Mouse (Mus musculus) CD4-positive, CD25-positive, alpha-beta regulatory T cell, adult 4 months (primary cell): ENCODE results near the gene 1700029I15Rik. TPM values are rescaled to one million over a fixed set of nuclear protein-coding genes. Genes with fewer than 3 reads are reported as not detected.

ENCODE experiments used
- ATAC-seq: one replicate; pipeline ENCODE4 v1.8.0; 2017
- polyA plus RNA-seq, 2 experiments: library from polyadenylated mRNA; unstranded; fragments of 100-300 nt; shearing (Covaris generic); gene quantifications; one replicate each; pipeline ENCODE4 v1.2.1; 2017

1700029I15Rik gene
- polyA plus RNA-seq, 2 experiments from 2014 or later = 4.5 to 8.1 TPM

- no peak for ATAC-seq
Observed at GRCm38 (mm10) chr2:92427882-92428281, 45.5 kb downstream of the 1700029I15Rik start.

GRCm38 (mm10) chr2:92430089-92430488, 47.8 kb downstream of the 1700029I15Rik start:
- ATAC-seq = no peak

DNA sequence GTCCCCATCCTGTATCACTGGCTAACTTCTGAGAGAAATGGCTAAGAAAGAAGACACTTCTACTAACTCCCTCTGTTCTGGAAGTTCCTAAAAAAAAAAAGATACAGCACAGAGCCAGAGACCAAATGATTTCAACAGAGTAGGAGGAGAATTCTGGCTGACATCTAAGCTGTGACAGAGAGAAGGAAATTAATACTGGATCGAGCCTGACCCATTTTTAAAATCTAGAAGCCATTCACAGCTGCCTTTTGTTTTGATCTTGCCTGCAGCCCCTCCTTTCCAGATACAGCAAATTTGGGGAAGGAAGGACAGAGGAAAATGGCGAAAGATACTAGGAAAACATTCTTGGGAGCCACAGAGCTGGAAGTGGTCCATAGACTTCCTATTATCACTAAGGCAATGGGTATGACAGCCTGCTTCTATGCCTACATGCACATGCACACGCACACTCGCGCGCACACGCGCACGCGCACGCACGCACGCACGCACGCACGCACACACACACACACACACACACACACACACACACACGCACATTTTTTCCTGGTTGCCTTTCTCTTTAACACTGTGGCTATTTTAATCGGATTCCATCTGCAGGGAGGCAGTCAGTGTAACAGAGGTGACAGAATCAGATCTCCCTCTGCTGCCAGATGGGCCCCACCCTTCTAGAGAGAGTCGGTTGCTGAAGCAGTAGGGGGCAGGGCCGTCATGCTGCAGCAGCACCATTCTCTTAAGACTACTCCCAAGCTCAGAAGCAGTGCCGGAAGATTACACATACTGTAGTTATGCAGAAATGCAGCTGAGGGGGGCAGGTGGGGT, 48.6 kb downstream of the 1700029I15Rik start:
- ATAC-seq = no peak

- ATAC-seq = no peak
Observed at GRCm38 (mm10) chr2:92431611-92432179, 49.4 kb downstream of the 1700029I15Rik start.

GRCm38 (mm10) chr2:92432299-92433295, 50.3 kb downstream of the 1700029I15Rik start:
- ATAC-seq = no peak

- ATAC-seq = peak; percentile 95
Observed at GRCm38 (mm10) chr2:92433578-92434374, 51.4 kb downstream of the 1700029I15Rik start, which contains the start of gene Cry2. Cry2 (minus strand) TSS chr2:92434043.

- peak; percentile 12 for ATAC-seq
Observed at GRCm38 (mm10) chr2:92434375-92434745, 52.0 kb downstream of the 1700029I15Rik start.

DNA sequence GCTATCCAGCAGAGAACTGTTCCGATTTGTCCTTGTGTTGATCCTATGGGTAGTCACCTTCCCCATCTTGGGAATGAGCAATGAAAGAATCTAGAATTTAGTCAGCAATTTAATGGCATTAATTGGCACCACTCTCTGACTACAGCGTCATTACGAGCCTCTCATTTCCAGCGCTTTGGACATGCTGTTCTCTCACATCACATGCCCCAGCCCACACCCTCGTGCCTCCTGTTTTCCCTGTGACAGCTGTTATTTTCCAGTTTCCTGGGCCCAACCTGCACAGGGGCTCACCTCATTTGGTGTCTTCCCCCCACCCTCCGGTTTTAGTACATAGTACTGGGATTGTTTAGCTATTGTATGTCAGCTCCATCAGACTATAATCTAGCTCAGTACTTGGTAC, 52.7 kb downstream of the 1700029I15Rik start:
- no peak for ATAC-seq

Other genes with a start within 250 kb of the 1700029I15Rik start
- gene Pex16, start 7.9 kb upstream of the 1700029I15Rik start, polyA plus RNA-seq = 10 to 100 TPM; 44.5 to 77.0 TPM
- gene Large2, start 7.7 kb upstream of the 1700029I15Rik start, polyA plus RNA-seq = not detected
- gene Mapk8ip1, start 18.7 kb downstream of the 1700029I15Rik start, polyA plus RNA-seq = under 1 TPM; 0.35 to 0.68 TPM
- 10 to 100 TPM; 10.6 to 13.4 TPM for gene Cry2, start 51.5 kb downstream of the 1700029I15Rik start, polyA plus RNA-seq
- gene Slc35c1, start 78.0 kb downstream of the 1700029I15Rik start, polyA plus RNA-seq = 10 to 100 TPM; 50.3 to 73.8 TPM
- gene Chst1, start 217.2 kb downstream of the 1700029I15Rik start, polyA plus RNA-seq = under 1 TPM in 1 of 2 experiments, not detected in 1; 0.27 TPM